Mouse (Mus musculus) small intestine, adult 2 months (tissue): ENCODE data around the gene Camk2d.

Experiments used
- CTCF ChIP-seq: fragments of 200-500 bp; IDR thresholded peaks from 2 replicates; pipeline ENCODE4 v1.5.1; 2012; ENCODE audit warnings: low read depth, mild to moderate bottlenecking, control low read depth, inconsistent platforms, low read length, moderate library complexity, mixed read lengths; ENCODE audit not compliant: insufficient replicate concordance, insufficient read length; ENCODE audit errors: extremely low read depth
- POLR2A ChIP-seq: fragments of 200-500 bp; IDR thresholded peaks from 2 replicates; pipeline ENCODE4 v1.6.1; 2012; ENCODE audit warnings: low read depth, mild to moderate bottlenecking, control low read depth, inconsistent platforms, low read length, moderate library complexity

DNA sequence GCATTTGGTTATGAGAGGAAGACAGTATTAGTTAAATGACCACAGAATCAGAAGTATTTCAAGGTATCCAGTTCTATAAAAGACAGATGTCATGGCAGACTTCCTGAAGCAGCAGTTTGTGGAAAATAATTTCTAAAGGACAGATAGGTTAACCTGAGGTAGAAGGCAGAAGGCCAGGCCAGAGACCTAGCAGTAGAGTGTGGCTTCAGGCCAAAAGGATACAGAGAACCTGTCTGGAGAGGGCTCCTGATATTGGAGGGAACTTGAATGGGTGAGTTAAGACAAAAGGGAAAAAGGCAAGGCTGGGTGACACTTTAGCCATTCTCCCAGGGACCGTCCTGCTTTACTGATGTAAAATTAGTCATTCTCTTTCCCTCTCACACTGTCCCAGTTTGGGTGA is 118.2 kb downstream of the Camk2d start:
- TF ChIP-seq POLR2A, result no peak
- no peak for TF ChIP-seq CTCF
